Mouse (Mus musculus) limb, embryonic 14.5 days (tissue): ENCODE results near the gene Zcwpw1. TPM values are rescaled to one million over a fixed set of nuclear protein-coding genes. Genes with fewer than 3 reads are reported as not detected.

Experiments used
- ATAC-seq: fragments of 200-750 bp; cut with Nextera tagmentation; 2 replicates; pipeline ENCODE4 v1.8.0; 2017; ENCODE audit warnings: low read depth, moderate number of reproducible peaks, moderate TSS enrichment; ENCODE audit not compliant: low FRiP score
- DNase-seq: peaks from one replicate; pipeline ENCODE4 v3.0.0-alpha.2; 2015; ENCODE audit warnings: low spot score
- H3K27ac ChIP-seq: fragments of 300-500 bp; sonication (generic); replicated peaks from 2 replicates; pipeline ENCODE4 v1.5.1; 2014; ENCODE audit warnings: low read depth, mild to moderate bottlenecking, low read length, moderate library complexity, mixed read lengths
- H3K27me3 ChIP-seq: fragments of 300-500 bp; sonication (generic); 2 replicates; pipeline ENCODE4 v1.6.1; 2014; ENCODE audit warnings: low read length, mixed read lengths; ENCODE audit not compliant: control insufficient read depth, insufficient read depth
- H3K36me3 ChIP-seq: fragments of 300-500 bp; sonication (generic); 2 replicates; pipeline ENCODE4 v1.6.1; 2014; ENCODE audit warnings: mild to moderate bottlenecking, low read length, moderate library complexity, mixed read lengths; ENCODE audit not compliant: control insufficient read depth, insufficient read depth
- H3K4me1 ChIP-seq: fragments of 300-500 bp; sonication (generic); 2 replicates; pipeline ENCODE4 v1.6.1; 2014; ENCODE audit warnings: antibody characterized with exemption, low read length, mixed read lengths; ENCODE audit not compliant: control insufficient read depth, insufficient read depth
- H3K4me2 ChIP-seq: fragments of 300-500 bp; sonication (generic); replicated peaks from 2 replicates; pipeline ENCODE4 v1.6.1; 2014; ENCODE audit warnings: low read depth, mild to moderate bottlenecking, low read length, moderate library complexity; ENCODE audit not compliant: severe bottlenecking
- H3K4me3 ChIP-seq: fragments of 300-500 bp; sonication (generic); replicated peaks from 2 replicates; pipeline ENCODE4 v1.5.1; 2014; ENCODE audit warnings: low read length
- H3K9ac ChIP-seq: fragments of 300-500 bp; sonication (generic); 2 replicates; pipeline ENCODE4 v1.6.1; 2014; ENCODE audit warnings: mild to moderate bottlenecking, low read depth, low read length, moderate library complexity; ENCODE audit not compliant: severe bottlenecking
- H3K9me3 ChIP-seq: fragments of 300-500 bp; sonication (generic); 2 replicates; pipeline ENCODE4 v1.6.1; 2016; ENCODE audit warnings: low read length; ENCODE audit not compliant: control insufficient read depth
- POLR2A ChIP-seq: fragments of 200-500 bp; IDR thresholded peaks from 2 replicates; pipeline ENCODE4 v1.8.0; 2012; ENCODE audit warnings: inconsistent platforms, mild to moderate bottlenecking, moderate library complexity, borderline replicate concordance; ENCODE audit not compliant: insufficient read depth, insufficient read length; ENCODE audit errors: extremely low read depth
- WGBS: fragments of 180-500 bp; shearing (Covaris S2); extraction: QIAGEN DNeasy Blood & Tissue Kit; methylation state at CpG from one replicate; pipeline ENCODE4 v1.1.7; 2014; 5-methylcytosine and 5-hydroxymethylcytosine counted together
- polyA plus RNA-seq, 2 experiments: library from polyadenylated mRNA; depleted of rRNA in 1 of 2; stranded (reverse) in 1 of 2; unstranded in 1 of 2; fragments of >200 nt; fragmentation: Nextera tagmentation in 1 of 2; extraction: Ambion mirVana in 1 of 2; gene quantifications; 2 replicates each; pipeline versions ENCODE4 v1.2.1 to v1.2.3; 2012 to 2014

The Zcwpw1 gene
- polyA plus RNA-seq, 2 experiments: 17.3 to 30.1 TPM

DNA sequence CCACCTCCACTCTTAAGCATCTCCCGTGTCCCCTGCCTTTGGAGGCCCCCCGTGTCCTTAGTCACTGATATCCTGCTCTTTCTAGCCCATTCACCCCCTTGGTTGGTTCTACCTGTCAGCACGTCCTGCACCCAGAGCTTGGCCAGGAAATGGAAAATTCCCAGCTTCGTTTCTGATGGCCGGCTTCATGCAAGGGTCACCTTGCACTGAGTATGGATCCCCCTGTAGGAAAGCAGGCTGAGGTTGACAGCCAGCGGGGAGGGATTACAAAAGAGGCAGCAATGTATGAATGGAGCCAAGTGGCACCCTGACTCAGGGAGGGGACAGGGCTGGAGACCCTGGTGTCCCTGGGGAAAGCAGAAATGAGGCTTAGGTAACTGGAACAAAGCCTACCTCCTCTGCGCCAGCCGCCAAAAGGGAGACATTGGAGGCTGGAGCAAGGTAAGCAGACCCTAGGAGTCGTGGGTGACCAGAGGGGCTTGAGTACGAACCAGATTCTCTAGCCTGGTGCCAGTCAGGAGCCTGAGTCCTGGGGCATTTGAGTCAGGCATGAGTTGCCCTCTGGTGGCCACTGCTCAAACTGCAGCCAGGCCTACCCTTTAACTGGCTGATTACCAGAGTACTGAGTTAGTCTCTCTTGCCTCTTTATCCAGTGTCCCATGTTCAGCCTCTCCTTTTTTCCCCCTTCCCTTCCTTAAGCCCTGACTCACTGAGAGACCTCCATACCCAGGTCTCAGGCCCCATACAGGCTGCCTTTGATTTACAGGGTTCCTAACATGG lies 30.5 kb upstream of the Zcwpw1 start:
- H3K4me2 ChIP-seq: no peak overlapping the region
- no peak for TF ChIP-seq POLR2A
- H3K9ac ChIP-seq: no peak overlapping the region
- H3K27me3 ChIP-seq: no peaks in the 10 kb centered on the region
- no peak overlapping the region for H3K27ac ChIP-seq
- 48% methylated on average over 10 of the region's 10 CpGs for WGBS
- H3K36me3 ChIP-seq: peaks cover 68% of the 10 kb centered on the region
- no peaks in the 10 kb centered on the region for H3K9me3 ChIP-seq
- DNase-seq: peak; percentile 87
- H3K4me3 ChIP-seq: no peak overlapping the region
- peak; percentile 46 for ATAC-seq
- no peaks in the 10 kb centered on the region for H3K4me1 ChIP-seq

DNA sequence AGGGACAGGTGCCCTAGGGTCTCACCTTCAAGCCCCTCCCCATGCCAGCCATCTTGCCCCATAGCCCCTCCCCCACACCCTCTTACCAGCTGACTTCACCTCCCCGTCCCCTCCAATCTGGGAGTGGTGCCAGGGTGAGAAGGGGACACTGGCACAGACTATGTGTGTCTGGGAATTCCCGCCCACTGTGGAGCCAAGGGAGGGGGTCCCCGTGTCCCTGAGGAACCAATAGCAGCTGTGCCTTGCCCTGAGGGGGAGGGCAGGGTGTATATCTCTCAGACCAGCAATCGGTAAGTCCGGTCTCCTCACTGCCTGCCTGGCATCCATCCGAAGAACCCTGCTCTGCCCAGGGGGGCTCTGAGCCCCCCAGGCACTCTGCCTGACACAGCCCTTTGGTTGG lies 29.7 kb upstream of the Zcwpw1 start:
- H3K27me3 ChIP-seq: no peaks in the 10 kb centered on the region
- H3K27ac ChIP-seq: no peak overlapping the region
- H3K36me3 ChIP-seq: peaks cover 60% of the 10 kb centered on the region
- H3K9me3 ChIP-seq: no peaks in the 10 kb centered on the region
- DNase-seq: no peak
- ATAC-seq: no peak
- no peak overlapping the region for H3K9ac ChIP-seq
- H3K4me3 ChIP-seq: no peak overlapping the region
- WGBS: 81% methylated on average over 6 of the region's 6 CpGs
- H3K4me2 ChIP-seq: no peak overlapping the region
- TF ChIP-seq POLR2A: no peak
- no peaks in the 10 kb centered on the region for H3K4me1 ChIP-seq

DNA sequence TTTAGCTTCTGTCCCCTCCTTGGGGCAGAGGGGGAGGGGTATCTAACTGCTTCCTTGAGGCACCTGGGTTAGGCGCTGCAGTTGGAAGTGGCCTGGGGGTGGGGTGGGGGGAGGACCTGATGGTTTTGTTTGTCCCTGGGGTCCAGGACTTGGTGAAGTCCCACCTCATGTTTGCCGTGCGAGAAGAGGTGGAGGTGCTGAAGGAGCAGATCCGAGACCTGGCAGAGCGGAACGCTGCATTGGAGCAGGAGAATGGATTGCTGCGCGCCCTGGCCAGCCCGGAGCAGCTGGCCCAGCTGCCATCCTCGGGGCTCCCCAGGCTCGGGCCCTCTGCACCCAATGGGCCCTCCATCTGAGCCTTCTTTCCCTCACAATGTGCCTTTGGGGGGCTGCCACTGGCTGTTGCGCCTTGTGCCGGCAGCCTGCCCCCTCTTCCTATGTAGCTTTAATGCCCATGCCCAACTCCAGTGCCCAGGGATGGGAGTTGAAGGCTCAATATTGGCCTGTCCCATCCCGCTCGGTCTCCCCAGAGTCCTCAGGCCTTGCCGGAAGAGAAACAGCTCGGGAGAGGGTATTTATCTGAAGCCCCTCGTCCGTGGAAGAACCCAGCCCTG lies 28.6 kb upstream of the Zcwpw1 start:
- DNase-seq: no peak
- H3K4me3 ChIP-seq: no peak overlapping the region
- no peak for ATAC-seq
- H3K27ac ChIP-seq: no peak overlapping the region
- no peak for TF ChIP-seq POLR2A
- peaks cover 48% of the 10 kb centered on the region for H3K36me3 ChIP-seq
- H3K9ac ChIP-seq: no peak overlapping the region
- H3K9me3 ChIP-seq: no peaks in the 10 kb centered on the region
- H3K27me3 ChIP-seq: no peaks in the 10 kb centered on the region
- no peak overlapping the region for H3K4me2 ChIP-seq
- 91% methylated on average over 19 of the region's 19 CpGs for WGBS
- no peaks in the 10 kb centered on the region for H3K4me1 ChIP-seq

DNA sequence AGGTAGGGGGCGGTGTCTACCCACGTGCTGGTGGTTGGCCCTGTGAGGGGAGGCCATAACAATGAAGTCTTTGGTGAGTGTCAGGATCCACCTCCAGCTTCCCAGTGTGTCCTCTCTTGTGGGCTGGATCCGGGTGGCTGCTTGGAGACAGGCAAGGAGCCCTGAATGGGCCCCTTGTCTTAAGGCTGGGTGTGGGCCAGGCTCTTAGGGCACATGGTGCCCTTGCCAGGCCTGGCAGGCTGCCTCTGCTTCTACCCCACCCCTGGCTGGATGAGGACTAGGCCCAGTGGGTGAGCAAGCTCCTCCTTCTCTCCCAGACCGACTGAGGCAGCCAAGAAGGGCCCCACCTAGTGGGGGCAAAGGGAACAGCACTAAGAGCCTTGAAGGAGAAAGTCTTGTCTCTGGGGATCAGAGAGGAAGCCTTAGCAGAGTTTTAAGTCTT lies 27.6 kb upstream of the Zcwpw1 start:
- TF ChIP-seq POLR2A: no peak
- Histone ChIP-seq H3K4me1 (no peaks in the 10 kb centered on the region), H3K4me3 (no peak overlapping the region), H3K36me3 (peaks cover 44% of the 10 kb centered on the region), H3K27ac (no peak overlapping the region), H3K27me3 (no peaks in the 10 kb centered on the region), H3K4me2 (no peak overlapping the region), H3K9me3 (no peaks in the 10 kb centered on the region), H3K9ac (no peak overlapping the region)
- DNase-seq (peak; percentile 80), ATAC-seq (peak; percentile 72)
- 40% methylated on average over 4 of the region's 4 CpGs for WGBS

DNA sequence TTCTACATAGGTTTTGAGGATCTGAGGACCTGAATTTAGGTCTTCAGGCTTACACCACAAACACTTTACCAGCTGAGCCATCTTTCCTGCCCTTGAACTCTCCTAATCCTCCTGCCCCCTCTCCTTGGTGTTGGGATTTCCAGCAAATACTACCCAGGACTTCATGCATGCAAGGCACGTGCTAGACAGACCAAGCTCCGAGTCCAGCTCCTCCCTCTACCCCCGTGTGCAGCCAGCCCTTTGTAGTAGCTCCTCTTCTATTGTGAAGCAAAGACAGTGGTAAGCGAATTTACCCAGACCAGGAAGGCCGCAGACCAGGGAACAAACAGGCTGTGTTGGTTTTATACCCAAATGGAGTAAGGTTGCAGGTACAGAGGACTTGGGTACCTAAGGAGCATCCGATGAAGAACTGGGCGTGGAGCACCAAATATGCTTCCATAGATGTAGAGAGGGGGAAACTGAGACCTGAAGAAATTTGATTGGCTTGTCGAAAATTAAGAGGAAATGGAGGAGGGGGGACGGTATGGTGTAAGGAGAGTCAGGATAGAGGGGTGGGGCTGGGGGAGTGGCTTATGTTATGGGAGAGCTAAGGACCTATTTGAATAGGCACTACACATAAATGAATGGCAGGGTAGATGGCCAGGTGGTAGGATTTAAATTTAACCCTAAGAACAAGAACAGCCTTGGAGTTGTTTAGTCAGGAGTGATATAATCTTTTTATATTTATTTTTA lies 22.8 kb upstream of the Zcwpw1 start:
- H3K4me2 ChIP-seq: no peak overlapping the region
- no peaks in the 10 kb centered on the region for H3K9me3 ChIP-seq
- no peaks in the 10 kb centered on the region for H3K4me1 ChIP-seq
- ATAC-seq (no peak), DNase-seq (no peak)
- WGBS: 55% methylated on average over 9 of the region's 9 CpGs
- H3K27me3 ChIP-seq: no peaks in the 10 kb centered on the region
- TF ChIP-seq POLR2A: no peak
- no peak overlapping the region for H3K4me3 ChIP-seq
- H3K9ac ChIP-seq: no peak overlapping the region
- peaks cover 3% of the 10 kb centered on the region for H3K36me3 ChIP-seq
- H3K27ac ChIP-seq: no peak overlapping the region
